Mouse (Mus musculus) heart, embryonic 16.5 days (tissue): ENCODE results near the gene Isyna1. TPM values are rescaled to one million over a fixed set of nuclear protein-coding genes. Genes with fewer than 3 reads are reported as not detected.

Experiments used
- ATAC-seq: fragments of 200-750 bp; cut with Nextera tagmentation; replicated peaks from 2 replicates; pipeline ENCODE4 v1.8.0; 2017; ENCODE audit warnings: moderate number of reproducible peaks; ENCODE audit not compliant: insufficient read depth, low FRiP score; ENCODE audit errors: extremely low read depth
- H3K27ac ChIP-seq: fragments of 300-500 bp; sonication (generic); 2 replicates; pipeline ENCODE4 v1.5.1; 2014; ENCODE audit warnings: mild to moderate bottlenecking, low read length, control low read depth, moderate library complexity
- H3K27me3 ChIP-seq: fragments of 300-500 bp; sonication (generic); 2 replicates; pipeline ENCODE4 v1.6.1; 2014; ENCODE audit warnings: low read length, mixed read lengths; ENCODE audit not compliant: control insufficient read depth, insufficient read depth
- H3K36me3 ChIP-seq: fragments of 300-500 bp; sonication (generic); 2 replicates; pipeline ENCODE4 v1.6.1; 2014; ENCODE audit not compliant: control insufficient read depth, insufficient read depth
- H3K4me1 ChIP-seq: fragments of 300-500 bp; sonication (generic); 2 replicates; pipeline ENCODE4 v1.6.1; 2014; ENCODE audit warnings: low read length, mixed read lengths; ENCODE audit not compliant: control insufficient read depth, insufficient read depth
- H3K4me2 ChIP-seq: fragments of 300-500 bp; sonication (generic); 2 replicates; pipeline ENCODE4 v1.6.1; 2014; ENCODE audit warnings: low read depth, mild to moderate bottlenecking, control low read depth, low read length
- H3K4me3 ChIP-seq: fragments of 300-500 bp; sonication (generic); 2 replicates; pipeline ENCODE4 v1.5.1; 2014; ENCODE audit warnings: mild to moderate bottlenecking, control low read depth, low read length
- H3K9ac ChIP-seq: fragments of 300-500 bp; sonication (generic); 2 replicates; pipeline ENCODE4 v1.6.1; 2014; ENCODE audit warnings: low read length, control low read depth
- H3K9me3 ChIP-seq: fragments of 300-500 bp; sonication (generic); replicated peaks from 2 replicates; pipeline ENCODE4 v1.6.1; 2016; ENCODE audit warnings: low read length; ENCODE audit not compliant: control insufficient read depth
- WGBS: fragments of 180-500 bp; shearing (Covaris S2); extraction: QIAGEN DNeasy Blood & Tissue Kit; methylation state at CpG from one replicate; pipeline ENCODE4 v1.1.7; 2014; 5-methylcytosine and 5-hydroxymethylcytosine counted together
- polyA plus RNA-seq: library from polyadenylated mRNA; unstranded; fragments of >200 nt; fragmentation: Nextera tagmentation; extraction: Ambion mirVana; gene quantifications from 2 replicates; pipeline ENCODE4 v1.2.1, GENCODE M21; 2015

Gene Isyna1
- polyA plus RNA-seq, 1 experiment from 2014 or later = 111 TPM

DNA sequence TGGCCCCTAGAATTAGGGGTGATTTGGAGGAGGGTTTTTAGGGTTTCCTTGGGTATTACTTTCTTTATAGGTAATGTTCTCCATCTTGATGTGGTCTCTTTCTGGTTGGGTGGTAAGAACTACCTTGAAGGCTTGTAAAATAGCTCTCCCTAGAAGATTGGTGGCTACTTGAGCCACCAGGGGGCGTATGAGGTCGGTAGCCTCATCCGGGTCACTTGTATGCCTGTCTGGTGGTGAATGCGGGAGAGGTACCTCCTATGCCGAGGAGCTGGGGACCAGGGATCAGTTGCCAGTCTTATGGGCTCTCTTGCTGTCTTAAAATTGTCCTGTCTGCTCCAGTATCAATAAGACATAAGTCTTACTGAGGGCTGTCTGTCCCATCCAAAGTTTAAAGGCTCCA is 30.9 kb downstream of the Isyna1 start:
- 0 out of 2 replicates have a peak, but pooled peaks cover 3% of the 10 kb centered on the region for H3K4me1 ChIP-seq
- ATAC-seq = no peak
- no peak overlapping the region for H3K27ac ChIP-seq
- H3K36me3 ChIP-seq = no peaks in the 10 kb centered on the region
- peak overlapping the region; percentile 43; the same call in 1 of the 2 replicates for H3K9ac ChIP-seq
- no peaks in the 10 kb centered on the region for H3K9me3 ChIP-seq
- WGBS = 25% methylated on average over 5 of the region's 5 CpGs
- H3K4me2 ChIP-seq = no peak overlapping the region
- H3K27me3 ChIP-seq = peaks cover 10% of the 10 kb centered on the region
- H3K4me3 ChIP-seq = no peak overlapping the region

DNA sequence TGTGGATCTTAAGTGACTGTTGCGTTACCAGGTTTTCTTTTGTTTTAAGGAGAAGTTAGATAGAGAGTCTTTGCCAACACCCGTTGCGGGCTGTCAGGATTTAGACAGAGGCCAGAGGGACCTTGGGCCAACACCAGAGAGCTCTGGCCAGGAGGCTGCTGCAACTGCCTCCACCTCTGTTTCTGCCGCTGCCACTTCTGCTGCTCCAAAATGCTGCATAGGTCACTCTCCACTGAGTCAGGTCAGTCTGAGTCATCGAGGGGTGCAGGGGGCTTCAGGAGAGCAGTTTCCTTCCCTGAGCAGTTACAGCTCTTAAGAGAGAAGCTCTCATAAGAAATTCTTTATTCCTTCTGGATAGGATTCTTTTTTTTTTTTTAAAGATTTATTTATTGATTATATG is 32.9 kb downstream of the Isyna1 start:
- Histone ChIP-seq H3K27ac (no peak overlapping the region), H3K9ac (no peak overlapping the region), H3K36me3 (no peaks in the 10 kb centered on the region), H3K4me1 (peaks cover 13% of the 10 kb centered on the region), H3K9me3 (no peaks in the 10 kb centered on the region), H3K4me3 (no peak overlapping the region), H3K27me3 (peaks cover 2% of the 10 kb centered on the region; the same call in 1 of the 2 replicates), H3K4me2 (no peak overlapping the region)
- no peak for ATAC-seq
- WGBS = 83% methylated on average over 5 of the region's 5 CpGs

DNA sequence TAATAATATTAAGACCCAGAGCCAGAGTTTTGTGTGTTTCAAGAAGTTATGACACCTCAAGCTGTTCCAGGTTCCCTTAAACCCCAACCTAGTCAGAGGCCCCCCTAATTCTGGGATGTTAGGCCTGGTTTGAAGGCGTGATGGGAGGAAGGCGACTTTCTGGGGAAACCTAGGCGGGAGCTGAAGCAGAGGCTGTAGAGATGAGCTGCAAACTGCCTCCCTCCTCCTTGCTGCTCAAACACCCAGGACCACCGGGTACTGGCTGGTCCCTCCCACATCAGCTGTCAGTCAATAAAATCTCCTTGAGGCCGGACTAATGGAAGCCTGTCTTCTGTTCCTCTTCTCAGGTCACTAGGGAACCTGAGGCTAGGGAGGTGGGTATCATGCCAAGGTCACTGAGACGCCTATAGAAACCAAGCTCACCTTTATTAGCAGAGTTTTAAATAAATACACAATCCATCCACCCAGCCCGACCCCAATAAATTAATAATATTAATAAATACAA is 34.9 kb downstream of the Isyna1 start:
- Histone ChIP-seq H3K9ac (peak overlapping the region; percentile 62), H3K36me3 (no peaks in the 10 kb centered on the region), H3K4me1 (peaks cover 20% of the 10 kb centered on the region), H3K4me2 (peak overlapping the region; percentile 62), H3K27me3 (no peaks in the 10 kb centered on the region; the same call in 1 of the 2 replicates), H3K27ac (peak overlapping the region; percentile 72), H3K4me3 (peak overlapping the region; percentile 50), H3K9me3 (no peaks in the 10 kb centered on the region)
- ATAC-seq = no peak
- 57% methylated on average over 7 of the region's 7 CpGs for WGBS

DNA sequence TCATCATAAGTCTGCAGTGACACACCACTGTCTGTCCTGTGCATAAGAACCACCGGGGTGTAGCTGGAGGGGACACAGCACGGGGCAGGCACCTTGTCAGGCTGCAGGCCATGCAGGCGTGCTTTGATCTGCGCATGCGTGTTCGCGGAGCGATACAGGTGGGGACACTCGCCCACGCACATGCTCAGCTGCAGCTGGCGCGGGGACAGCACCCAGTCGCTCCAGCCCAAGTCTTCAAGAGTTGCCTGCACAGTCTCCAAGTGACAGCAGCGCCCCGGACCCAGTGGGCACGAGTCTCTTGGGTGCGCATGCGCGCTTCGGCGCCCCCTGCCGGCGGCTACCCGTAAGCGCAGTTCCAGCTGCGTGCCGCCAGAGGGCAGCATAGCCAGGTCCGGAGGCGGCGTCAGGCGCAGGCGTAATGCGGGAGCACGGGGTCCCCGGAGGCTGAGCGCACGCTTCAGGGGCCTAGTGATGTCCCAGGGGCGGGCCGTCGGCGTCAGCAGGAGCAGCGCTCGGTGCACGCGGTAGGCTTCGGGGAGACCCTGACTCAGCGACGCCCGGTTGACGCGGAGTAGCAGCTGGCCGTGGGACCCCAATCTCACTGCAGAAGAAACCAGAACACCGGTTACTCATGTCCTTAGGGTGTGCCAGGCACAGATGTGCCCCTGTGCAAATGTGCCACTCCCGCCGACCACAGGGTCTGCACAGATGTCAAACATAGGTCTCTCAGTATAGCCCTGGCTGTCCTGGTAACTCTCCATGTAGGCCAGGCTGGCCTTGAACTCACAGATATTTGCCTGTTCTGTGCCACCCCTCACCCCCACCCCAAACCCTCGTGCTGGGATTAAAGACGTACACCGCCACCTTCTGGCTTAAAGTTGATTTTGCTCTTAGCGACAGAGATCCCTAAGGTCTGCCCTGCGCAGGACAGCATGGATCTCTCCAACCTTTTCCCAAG is 35.7 kb downstream of the Isyna1 start:
- peak overlapping the region; percentile 62 for H3K4me2 ChIP-seq
- H3K27me3 ChIP-seq = no peaks in the 10 kb centered on the region; the same call in 1 of the 2 replicates
- H3K9ac ChIP-seq = peak overlapping the region; percentile 62
- WGBS = 1% methylated on average over 60 of the region's 60 CpGs
- H3K36me3 ChIP-seq = no peaks in the 10 kb centered on the region
- no peaks in the 10 kb centered on the region for H3K9me3 ChIP-seq
- peak overlapping the region; percentile 72 for H3K27ac ChIP-seq
- peak overlapping the region; percentile 50 for H3K4me3 ChIP-seq
- peaks cover 28% of the 10 kb centered on the region for H3K4me1 ChIP-seq
- ATAC-seq = peak; percentile 84

DNA sequence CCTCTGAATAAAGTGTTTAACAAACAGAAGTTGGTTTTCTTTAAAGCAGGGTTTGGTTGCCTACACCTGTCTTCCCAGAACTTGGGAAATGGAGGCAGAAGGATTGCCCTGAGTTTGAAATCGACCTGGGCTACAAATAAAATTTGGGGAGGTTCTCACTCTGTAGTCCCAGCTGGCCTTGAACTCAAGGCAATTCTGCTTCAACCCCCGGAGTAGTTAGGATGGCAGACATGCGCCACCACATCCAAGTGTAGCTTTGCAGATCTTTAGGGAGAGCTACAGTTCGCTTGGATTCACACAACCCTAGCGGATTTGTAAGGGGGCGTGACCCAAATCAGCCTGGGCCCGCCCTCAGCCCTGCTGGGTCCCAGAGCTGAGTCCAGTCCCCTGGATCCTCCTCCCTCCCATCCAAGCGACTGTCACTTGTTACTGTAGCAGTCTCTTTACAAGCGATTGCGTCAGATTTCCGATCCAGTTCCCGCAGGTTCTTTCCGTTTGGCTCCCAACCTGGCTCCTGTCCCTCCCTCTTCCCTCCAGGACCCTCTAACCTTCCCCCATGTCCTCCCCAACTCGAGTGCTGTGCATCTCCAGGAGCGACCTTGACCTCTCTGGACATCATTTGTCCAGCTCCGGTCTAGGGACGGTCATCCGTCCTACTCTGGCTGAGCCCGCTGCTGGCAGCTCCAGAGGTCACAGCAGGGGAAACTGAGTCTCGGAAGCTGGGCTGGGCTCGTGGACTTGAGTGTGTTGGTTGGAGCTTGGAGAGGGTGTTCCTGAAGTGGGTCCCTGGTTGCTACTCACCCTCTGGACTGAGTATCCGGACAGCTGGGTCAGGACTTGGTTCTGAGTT is 36.6 kb downstream of the Isyna1 start:
- H3K27me3 ChIP-seq = no peaks in the 10 kb centered on the region; the same call in 1 of the 2 replicates
- H3K4me2 ChIP-seq = peak overlapping the region; percentile 62
- H3K4me1 ChIP-seq = peaks cover 30% of the 10 kb centered on the region
- no peaks in the 10 kb centered on the region for H3K36me3 ChIP-seq
- peak overlapping the region; percentile 38 for H3K9ac ChIP-seq
- H3K4me3 ChIP-seq = peak overlapping the region; percentile 6; the same call in 1 of the 2 replicates
- WGBS = 16% methylated on average over 22 of the region's 22 CpGs
- peak overlapping the region; percentile 21; the same call in 1 of the 2 replicates for H3K27ac ChIP-seq
- H3K9me3 ChIP-seq = no peaks in the 10 kb centered on the region
- ATAC-seq = no peak

DNA sequence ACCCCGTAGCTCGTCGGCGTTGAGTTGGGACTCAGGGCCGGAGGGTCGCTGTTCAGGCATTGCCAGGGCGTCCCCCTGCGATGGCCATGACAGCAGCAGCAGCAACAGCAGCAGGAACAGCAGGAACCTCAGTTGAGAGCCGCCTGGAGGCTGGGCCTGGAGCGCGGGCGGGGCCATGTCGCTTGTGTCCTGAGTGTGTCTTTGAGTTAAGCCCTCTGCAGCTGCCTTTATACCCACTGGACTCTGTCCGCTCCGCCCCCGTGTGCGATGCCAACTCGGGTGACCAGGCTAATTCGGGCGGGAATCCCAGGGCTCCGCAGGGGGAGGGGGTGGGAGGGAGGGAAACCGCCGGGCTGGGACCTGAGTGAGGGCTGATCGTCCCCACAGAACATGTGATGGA is 37.3 kb downstream of the Isyna1 start:
- H3K4me3 ChIP-seq = peak overlapping the region; percentile 6; the same call in 1 of the 2 replicates
- H3K9ac ChIP-seq = peak overlapping the region; percentile 38
- ATAC-seq = peak; percentile 7; the same call in 1 of the 2 replicates
- 14% methylated on average over 24 of the region's 24 CpGs for WGBS
- no peaks in the 10 kb centered on the region for H3K27me3 ChIP-seq
- peaks cover 30% of the 10 kb centered on the region for H3K4me1 ChIP-seq
- no peaks in the 10 kb centered on the region for H3K9me3 ChIP-seq
- peak overlapping the region; percentile 21; the same call in 1 of the 2 replicates for H3K27ac ChIP-seq
- H3K36me3 ChIP-seq = no peaks in the 10 kb centered on the region
- peak overlapping the region; percentile 39 for H3K4me2 ChIP-seq

DNA sequence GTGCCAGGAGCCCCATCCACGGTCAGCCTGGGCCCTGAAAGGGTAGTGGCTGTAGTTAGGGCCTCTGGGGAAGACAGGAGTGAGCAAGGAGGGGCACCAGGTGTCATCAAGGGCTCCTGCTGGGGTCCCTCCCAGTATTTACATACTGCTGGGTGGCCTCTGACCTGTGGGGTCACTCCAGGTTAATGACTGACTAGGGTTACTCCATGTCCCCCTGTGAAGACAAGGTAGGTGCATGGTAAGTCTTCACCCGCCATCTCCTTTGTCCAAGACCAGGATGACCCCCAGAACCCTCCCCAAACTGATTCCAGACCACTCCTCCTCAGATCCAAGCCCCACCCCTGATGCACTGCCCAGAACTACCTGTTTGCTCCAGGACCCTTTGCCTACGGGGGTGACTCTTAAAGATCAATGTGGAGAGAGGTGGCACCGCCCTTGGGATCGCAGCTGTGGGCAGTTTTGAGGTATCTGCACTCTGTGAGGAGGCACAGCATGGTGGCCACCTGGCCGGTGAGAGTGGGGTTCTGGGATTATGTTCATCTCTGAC is 38.2 kb downstream of the Isyna1 start, which contains the start of gene Gdf15:
Gene Gdf15 (minus strand): TSS at position 111 of the 547 bp plus-strand sequence.
- Histone ChIP-seq H3K27ac (peak within 1 kb of the TSS; percentile 21; the same call in 1 of the 2 replicates), H3K9ac (peak within 1 kb of the TSS; percentile 38)

DNA sequence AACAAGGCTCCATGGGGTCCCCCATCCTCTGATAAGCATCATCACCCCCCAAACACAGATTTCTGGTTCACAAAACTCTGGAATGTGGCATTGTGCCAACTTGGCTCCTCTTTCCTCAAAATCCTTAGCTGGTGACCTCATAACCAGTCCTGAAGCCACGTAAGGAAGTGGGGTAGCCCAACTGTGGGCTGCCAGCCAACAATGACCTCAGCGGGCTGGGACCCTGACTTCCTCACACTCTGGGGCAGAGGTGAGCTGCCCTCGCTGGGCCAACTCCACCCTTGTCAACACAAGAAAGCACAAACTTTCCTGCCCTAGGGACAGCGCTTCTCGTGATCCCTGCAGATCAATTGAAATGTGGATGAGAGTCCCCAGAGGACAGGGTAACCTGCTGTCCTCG is 39.9 kb downstream of the Isyna1 start:
- Histone ChIP-seq H3K4me2 (no peak overlapping the region), H3K4me1 (peaks cover 37% of the 10 kb centered on the region), H3K36me3 (no peaks in the 10 kb centered on the region), H3K27me3 (no peaks in the 10 kb centered on the region), H3K4me3 (no peak overlapping the region), H3K27ac (peak overlapping the region; percentile 53), H3K9ac (peak overlapping the region; percentile 43), H3K9me3 (no peaks in the 10 kb centered on the region)
- ATAC-seq = peak; percentile 21; the same call in 1 of the 2 replicates
- 24% methylated on average over 6 of the region's 6 CpGs for WGBS

More for the DNA sequence above, 38.2 kb downstream of the Isyna1 start, which contains the start of gene Gdf15:
- no peaks in the 10 kb centered on the region for H3K27me3 ChIP-seq
- H3K9me3 ChIP-seq = no peaks in the 10 kb centered on the region
- 83% methylated on average over 6 of the region's 6 CpGs for WGBS
- ATAC-seq = no peak
- peak within 1 kb of the TSS; percentile 39 for H3K4me2 ChIP-seq
- no peaks in the 10 kb centered on the region for H3K36me3 ChIP-seq
- H3K4me1 ChIP-seq = peaks cover 30% of the 10 kb centered on the region
- peak within 1 kb of the TSS; percentile 6; the same call in 1 of the 2 replicates for H3K4me3 ChIP-seq
